Mouse (Mus musculus) E14TG2a.4 (cell line): ENCODE measurements at regions not wholly inside any gene's neighbourhood (a gene's known extent, or its start where the extent isn't known, plus 50 kb on each side); places are given as distances from the start of the nearest gene placed in this dataset.

Experiments used
- CTCF ChIP-seq: conservative IDR thresholded peaks from 2 replicates; pipeline ENCODE4 v1.5.1; 2014; ENCODE audit warnings: low read length
- NANOG ChIP-seq: IDR thresholded peaks from 2 replicates; pipeline ENCODE4 v1.6.1; 2014; ENCODE audit warnings: borderline replicate concordance, low read length, mixed read lengths

- TF ChIP-seq CTCF (no peak), NANOG (no peak)
Observed at GRCm38 (mm10) chr7:136235563-136235962, 519.4 kb upstream of the Mki67 start.
